Mouse (Mus musculus) embryonic stem cell, embryonic (primary cell): ENCODE measurements around the gene Wwox.

ENCODE experiments used
- CTCF ChIA-PET, 4 experiments: fragments of 300-600 bp in 2 of 4; fragments of 350-600 bp in 2 of 4; sonication (Branson Sonifier 250); formaldehyde crosslinking; loops; one replicate each; lab custom pipeline; 2022; ENCODE audit warnings: inconsistent platforms in 2 of 4; lab: Charles Lee
- POLR2A ChIA-PET, 4 experiments: fragments of 300-600 bp in 2 of 4; fragments of 350-600 bp in 2 of 4; sonication (Branson Sonifier 250); formaldehyde crosslinking; loops; one replicate each; lab custom pipeline; 2022; ENCODE audit warnings: antibody characterized with exemption in 4 of 4, inconsistent platforms in 1 of 4; lab: Charles Lee

Gene Wwox

DNA sequence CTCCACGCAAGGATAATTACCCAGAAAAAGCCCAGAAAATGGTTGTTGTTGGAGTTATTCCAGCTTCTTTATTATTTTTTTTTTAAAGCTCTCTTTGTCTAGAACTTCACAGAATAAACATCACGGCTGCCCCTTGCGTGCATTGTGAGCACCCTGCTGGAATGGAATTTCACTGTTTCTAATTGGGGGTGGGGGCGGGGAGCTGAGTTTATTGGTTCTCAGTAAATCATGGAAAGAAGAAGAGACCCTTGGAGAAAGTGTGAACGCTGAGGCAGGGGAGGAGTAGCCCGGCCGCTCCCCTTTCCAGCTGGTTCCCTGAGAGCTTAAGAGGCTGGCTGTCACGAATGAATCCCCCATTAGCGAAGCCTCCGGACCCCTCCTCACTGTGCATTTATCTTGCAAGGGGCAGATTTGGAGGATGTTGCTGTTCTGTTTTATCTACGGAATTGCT lies 436.7 kb downstream of the Wwox start:
- ChIA-PET CTCF (interaction anchor here in 1 of 4 experiments (0.6 kb wide), 1 partner anchor 1255 kb away, joined by 4 read pairs; no protein-coding TSS in a partner anchor), POLR2A (interaction anchor here in 2 of 4 experiments (0.6 to 0.9 kb wide), 3 partner anchors 34 to 1808 kb away, joined by 3 to 5 read pairs (median 4); no protein-coding TSS in a partner anchor)

DNA sequence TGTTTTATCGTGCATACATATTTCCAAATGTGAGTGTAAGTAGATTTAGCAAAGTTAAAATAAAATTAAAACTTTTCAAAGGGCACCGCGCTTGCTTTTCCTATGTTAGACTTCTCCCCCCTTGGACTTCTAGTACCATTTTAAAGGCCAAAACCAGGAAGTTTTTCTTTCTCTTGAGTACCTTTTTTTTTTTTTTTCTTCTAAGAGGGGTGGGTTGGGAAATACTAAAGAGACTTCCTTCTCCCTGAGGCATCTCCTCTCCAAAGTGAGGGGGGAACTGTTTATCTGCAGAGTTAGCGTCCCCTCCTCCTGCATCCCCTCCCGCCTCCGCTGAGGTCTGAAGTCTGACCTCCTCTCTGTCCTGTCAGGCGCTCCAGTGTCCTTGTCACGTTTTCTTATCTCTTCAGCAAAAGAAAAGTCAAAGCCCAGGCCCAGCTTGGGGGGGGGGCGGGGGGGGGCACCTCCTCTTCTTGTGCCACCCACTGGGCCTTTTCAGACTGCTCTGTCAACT lies 437.3 kb downstream of the Wwox start:
- ChIA-PET CTCF (no interaction called here), POLR2A (interaction anchor here in 1 of 4 experiments (0.9 kb wide), 1 partner anchor 33 kb away, joined by 3 read pairs; no protein-coding TSS in a partner anchor)

DNA sequence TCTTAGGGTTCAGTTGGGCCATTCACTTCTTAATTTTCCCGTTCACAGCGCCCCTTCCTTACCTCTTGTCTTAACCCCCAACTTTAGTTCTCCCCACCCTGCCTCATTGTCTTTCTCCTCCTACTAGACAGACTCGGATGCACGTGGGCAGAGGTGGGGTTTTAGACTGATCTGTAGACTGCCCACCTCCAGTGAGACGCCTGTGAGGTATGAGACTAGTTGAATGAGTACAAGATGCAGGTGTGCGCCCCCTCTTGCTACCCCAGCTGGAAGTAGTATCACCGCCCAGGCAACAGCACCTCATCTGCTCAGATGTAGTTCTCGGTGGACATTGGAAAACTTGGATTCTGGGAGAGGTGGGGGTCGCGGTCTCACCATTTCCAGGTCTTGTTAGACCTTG lies 437.8 kb downstream of the Wwox start:
- CTCF ChIA-PET = interaction anchor here in 2 of 4 experiments (0.5 to 0.6 kb wide), 2 partner anchors 349 to 1265 kb away, joined by 4 read pairs; no protein-coding TSS in a partner anchor
- POLR2A ChIA-PET = no interaction called here

DNA sequence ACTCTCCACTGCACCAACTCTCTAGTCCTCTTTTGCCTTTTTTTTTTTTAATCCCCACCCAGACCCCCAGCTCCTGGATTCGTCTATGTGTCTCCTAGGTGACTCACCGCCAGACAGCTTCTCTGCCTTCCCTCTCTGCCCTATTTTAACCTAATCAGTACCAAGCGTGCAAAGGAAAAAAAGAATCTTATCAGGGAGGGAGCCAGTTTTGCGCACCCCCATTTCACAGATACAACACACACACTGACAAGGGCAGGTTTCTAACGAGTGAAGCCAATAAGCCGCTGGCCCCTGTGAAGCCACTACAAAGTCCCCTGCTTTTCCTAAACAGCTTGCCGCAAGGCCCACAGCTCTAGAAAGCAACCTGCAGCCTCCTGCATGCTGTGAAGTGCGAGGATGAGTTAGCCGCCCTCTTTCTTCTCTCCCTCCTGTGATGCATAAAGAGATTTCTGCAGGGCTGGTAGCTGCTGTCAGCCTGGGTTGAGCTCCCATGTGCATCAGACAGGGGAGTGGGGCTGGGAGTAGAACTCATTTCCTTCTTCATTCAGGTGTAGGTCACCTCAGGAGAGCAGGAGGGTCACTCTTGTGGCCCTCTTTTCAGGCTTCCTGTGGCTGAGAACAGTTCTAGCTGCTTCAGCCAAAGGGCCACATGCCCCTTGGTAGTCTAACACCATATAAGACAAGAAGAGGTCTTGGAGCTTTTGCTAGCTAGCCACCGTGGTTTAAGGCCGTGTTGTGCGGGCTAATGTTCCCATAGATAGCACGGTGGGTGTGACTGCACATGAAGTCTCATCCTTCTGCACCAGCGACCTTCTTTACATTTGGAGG lies 439.2 kb downstream of the Wwox start:
- CTCF ChIA-PET = interaction anchor here in 2 of 4 experiments (0.6 to 1.5 kb wide), 2 partner anchors 34 to 75 kb away, joined by 3 to 4 read pairs; no protein-coding TSS in a partner anchor
- POLR2A ChIA-PET = interaction anchor here in 1 of 4 experiments (0.6 kb wide), 1 partner anchor 18 kb away, joined by 6 read pairs; no protein-coding TSS in a partner anchor

DNA sequence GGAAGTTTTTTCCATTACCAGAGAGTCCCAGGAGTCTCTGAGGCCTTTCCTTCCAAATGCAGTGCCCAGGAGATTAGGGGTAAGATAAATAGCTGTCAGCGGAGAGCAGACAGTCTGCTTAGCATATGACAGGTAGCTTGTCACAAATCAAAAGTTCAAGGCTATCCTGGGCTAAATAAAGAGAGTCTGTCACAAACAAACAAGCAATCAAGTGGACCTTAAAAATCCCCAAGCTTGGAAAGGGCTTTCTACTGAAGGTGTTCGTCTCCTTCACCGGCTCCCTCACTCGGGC lies 439.8 kb downstream of the Wwox start:
- ChIA-PET POLR2A (interaction anchor here in 2 of 4 experiments (0.5 to 0.6 kb wide), 3 partner anchors 18 to 1691 kb away, joined by 3 to 6 read pairs (median 6); no protein-coding TSS in a partner anchor), CTCF (interaction anchor here in 2 of 4 experiments (0.6 to 1.5 kb wide), 2 partner anchors 34 to 76 kb away, joined by 3 to 4 read pairs; no protein-coding TSS in a partner anchor)

DNA sequence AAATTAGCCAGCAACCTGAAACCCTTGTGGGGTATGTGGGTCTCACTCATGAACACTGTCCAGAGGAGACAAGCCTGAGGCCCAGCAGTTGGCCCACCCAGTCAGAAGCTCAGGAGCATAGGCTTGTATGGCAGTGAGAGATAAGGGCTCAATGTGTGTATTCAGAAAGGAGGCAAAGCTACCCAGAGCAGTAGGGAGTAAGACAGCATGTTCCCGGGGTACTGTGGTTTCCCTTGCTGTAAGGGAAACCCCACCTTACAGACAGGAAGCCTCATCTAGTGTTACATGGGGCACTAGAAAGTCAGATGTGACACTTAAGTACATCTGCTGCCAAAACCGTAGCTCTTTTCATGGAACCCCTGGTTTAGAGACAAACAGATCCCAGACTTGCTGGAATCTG lies 440.2 kb downstream of the Wwox start:
- ChIA-PET POLR2A (interaction anchor here in 2 of 4 experiments (0.5 to 0.6 kb wide), 3 partner anchors 19 to 1691 kb away, joined by 3 to 6 read pairs (median 6); no protein-coding TSS in a partner anchor), CTCF (no interaction called here)

DNA sequence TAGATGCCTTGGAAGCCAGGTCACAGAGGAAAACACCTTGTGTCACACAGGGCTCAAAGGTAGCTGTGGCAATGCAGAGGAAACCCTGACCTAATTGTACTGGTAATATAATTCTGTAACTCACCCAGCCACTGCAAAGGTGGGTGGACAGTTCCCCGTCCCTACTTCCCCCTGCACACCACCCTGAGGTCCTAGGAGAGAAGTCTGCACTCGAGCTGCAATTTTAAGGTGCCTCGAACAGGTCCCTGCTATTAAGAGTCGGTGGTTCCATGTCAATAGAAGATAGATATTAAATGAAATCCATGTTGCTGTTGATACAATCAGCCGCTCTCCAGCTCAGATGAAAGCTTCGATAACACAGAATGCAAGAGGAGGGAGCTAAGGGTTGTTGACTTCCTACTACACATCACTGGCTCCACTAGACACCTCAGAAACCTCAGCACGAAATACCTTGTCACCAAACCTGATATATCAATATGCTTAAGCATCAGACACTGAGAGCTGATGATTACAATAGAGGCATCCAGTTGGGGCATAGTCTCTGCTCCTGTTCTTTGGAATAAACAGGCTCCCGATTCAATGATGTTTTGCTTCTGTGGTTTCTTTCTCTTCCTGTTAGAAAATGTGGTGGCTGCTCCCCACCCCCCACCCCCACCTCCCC lies 441.1 kb downstream of the Wwox start:
- CTCF ChIA-PET = interaction anchor here in 1 of 4 experiments (0.7 kb wide), 1 partner anchor 126 kb away, joined by 3 read pairs; no protein-coding TSS in a partner anchor

DNA sequence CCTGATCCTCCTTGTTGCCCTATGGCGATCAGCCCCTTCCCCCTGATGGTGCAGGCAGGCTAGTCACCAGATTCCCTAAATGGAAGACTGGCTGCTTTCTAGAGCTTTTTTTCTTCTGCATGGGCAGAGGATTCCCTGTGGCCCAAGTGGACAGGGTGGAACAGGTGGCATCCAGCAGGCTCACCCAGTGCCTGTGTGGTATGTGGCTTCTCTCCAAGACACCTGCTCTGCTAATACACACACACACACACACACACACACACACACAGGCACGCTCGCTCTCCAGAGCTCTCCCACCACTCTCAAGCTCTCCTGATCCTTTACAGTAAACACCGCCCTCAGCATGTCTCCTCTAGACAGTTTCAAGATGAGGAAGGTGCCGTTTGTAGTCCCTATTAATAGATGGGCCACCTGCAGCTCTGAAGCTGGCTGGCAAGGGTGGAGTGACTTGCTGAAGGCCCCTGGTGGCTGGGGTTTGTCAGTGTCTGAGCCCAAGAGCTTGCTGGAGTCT lies 442.5 kb downstream of the Wwox start:
- ChIA-PET POLR2A (interaction anchor here in 1 of 4 experiments (0.9 to 1.6 kb wide), 3 partner anchors 9 to 65 kb away, joined by 3 to 6 read pairs (median 4); no protein-coding TSS in a partner anchor), CTCF (interaction anchor here in 3 of 4 experiments (0.7 to 1.2 kb wide), 4 partner anchors 16 to 442 kb away, joined by 3 to 4 read pairs (median 4); no protein-coding TSS in a partner anchor)

More for the DNA sequence above, 441.1 kb downstream of the Wwox start:
- POLR2A ChIA-PET = no interaction called here

DNA sequence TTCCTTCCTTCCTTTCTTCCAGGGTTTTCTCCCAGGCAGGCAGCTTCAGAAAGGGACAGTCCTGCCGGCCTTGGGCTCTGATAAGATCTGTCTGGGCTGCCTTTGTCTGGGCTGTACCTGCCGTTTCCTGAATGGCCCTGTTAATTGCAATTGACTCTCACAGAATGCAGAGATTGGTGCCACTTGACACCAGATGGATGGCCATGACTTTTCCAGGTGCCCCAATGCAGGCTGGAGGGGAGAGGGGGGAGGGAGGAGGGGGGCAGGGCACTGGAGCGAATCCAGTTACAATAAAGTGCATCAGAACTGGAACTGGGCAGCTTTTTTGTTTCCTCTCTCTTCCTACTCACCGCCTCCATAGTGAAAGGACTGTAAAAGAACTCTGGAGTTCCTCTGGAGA lies 443.0 kb downstream of the Wwox start:
- POLR2A ChIA-PET = interaction anchor here in 2 of 4 experiments (0.9 to 1.6 kb wide), 4 partner anchors 8 to 65 kb away, joined by 3 to 8 read pairs (median 5); no protein-coding TSS in a partner anchor
- CTCF ChIA-PET = interaction anchor here (0.5 to 1.2 kb wide), 4 partner anchors 20 to 1297 kb away, joined by 3 to 4 read pairs (median 3); no protein-coding TSS in a partner anchor

DNA sequence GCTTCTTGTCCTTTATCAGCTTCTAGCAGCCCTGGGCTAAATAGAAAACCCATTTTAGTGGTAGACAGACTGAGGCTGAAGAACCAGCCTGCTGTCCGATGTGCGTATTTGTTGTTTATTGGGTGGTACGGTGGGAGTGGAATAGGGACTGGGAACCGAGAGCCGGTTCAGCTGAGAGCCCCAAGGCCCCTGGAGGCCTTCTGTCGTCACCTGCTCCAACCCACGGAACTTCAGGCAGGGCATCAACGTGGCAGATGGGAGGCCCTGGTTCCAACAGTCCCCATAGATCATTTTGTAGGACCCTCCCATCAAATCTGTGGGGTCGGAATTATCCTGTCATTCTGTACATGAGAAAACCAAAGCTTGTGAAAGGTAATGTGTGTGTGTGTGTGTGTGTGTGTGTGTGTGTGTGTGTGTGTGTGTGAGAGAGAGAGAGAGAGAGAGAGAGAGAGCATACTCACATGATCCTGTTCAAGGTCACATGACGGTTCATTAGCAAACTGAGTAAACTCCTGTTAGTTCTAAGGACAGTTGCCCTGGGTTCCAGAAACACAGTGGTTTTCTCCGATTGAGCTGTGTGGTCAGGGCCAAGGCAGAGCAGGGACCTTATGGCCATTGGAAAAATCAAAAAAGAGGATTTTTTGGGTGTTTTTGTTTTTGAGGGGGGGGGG lies 443.6 kb downstream of the Wwox start:
- CTCF ChIA-PET = interaction anchor here (0.5 to 1.2 kb wide), 13 partner anchors 21 to 1809 kb away, joined by 3 to 4 read pairs (median 3); no protein-coding TSS in a partner anchor
- POLR2A ChIA-PET = interaction anchor here in 2 of 4 experiments (0.6 to 1.6 kb wide), 4 partner anchors 8 to 156 kb away, joined by 3 to 8 read pairs (median 4); no protein-coding TSS in a partner anchor

DNA sequence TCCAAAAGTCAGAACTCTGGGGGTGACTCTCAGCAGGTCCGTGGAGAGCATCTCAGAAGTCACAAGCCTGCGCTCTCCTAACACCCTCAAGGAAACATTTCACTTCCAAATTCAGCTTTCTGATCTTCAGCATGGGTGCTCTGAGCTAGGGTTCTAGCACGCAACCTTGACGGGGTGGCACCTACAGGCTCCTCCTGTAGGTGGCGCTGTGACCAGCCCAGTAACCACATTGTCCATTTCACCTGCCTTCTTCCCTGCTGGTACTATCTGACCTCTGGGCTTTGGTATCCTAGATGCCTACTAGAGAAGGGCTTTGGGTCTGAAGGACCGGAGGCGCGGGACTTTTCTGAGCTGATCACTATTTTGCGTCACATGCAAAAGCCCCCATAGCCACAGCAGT lies 444.5 kb downstream of the Wwox start:
- ChIA-PET CTCF (interaction anchor here (0.6 to 1.2 kb wide), 15 partner anchors 13 to 1808 kb away, joined by 3 to 5 read pairs (median 3); no protein-coding TSS in a partner anchor), POLR2A (interaction anchor here in 2 of 4 experiments (0.6 to 0.7 kb wide), 3 partner anchors 9 to 291 kb away, joined by 3 read pairs; no protein-coding TSS in a partner anchor)

DNA sequence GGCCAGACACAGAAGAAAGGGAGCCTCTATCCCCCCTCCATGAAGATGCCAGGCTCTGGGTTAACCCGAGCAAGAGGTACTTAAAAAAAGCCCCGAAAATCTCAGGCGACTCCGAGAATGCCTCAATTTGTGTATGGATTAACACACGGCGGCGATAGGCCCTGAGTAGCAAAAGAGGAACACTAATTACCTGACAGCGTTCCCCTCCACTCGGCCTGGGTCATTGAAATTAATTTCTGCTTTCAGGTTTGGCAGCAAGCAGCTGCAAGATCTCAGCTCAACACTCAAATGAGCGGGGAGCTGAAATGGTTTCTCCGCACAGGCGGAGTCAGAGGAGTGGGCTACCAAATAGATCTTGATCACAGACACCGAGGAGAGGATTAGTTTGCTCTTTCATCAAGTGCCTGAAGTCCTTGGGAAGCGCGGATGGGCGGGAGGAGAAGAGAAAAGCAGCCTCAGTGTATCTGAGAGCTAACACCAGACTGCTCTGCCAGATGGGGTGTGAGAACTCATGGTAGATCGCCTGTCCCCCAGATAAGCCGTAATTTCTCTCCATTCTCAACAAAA lies 445.7 kb downstream of the Wwox start:
- CTCF ChIA-PET = interaction anchor here in 1 of 4 experiments (0.5 to 1.0 kb wide), 2 partner anchors 126 to 1193 kb away, joined by 3 to 5 read pairs; no protein-coding TSS in a partner anchor
- POLR2A ChIA-PET = no interaction called here

DNA sequence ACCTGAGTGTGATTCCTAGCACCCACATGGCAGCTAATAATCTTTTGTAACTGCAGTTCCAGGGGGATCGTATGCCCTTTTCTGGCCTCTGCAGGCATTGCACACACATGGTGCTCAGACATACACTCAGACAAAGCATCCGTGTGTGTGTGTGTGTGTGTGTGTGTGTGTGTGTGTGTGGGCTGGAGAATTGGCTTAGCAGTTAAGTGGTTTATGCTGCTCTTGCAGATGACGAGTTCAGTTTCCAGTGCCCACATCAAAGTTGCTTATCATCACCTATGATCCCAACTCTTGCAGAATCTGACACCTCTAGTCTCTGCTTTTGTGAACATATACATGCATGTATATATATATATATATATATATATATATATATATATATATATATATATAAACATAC lies 448.9 kb downstream of the Wwox start:
- CTCF ChIA-PET = no interaction called here
- POLR2A ChIA-PET = no interaction called here

DNA sequence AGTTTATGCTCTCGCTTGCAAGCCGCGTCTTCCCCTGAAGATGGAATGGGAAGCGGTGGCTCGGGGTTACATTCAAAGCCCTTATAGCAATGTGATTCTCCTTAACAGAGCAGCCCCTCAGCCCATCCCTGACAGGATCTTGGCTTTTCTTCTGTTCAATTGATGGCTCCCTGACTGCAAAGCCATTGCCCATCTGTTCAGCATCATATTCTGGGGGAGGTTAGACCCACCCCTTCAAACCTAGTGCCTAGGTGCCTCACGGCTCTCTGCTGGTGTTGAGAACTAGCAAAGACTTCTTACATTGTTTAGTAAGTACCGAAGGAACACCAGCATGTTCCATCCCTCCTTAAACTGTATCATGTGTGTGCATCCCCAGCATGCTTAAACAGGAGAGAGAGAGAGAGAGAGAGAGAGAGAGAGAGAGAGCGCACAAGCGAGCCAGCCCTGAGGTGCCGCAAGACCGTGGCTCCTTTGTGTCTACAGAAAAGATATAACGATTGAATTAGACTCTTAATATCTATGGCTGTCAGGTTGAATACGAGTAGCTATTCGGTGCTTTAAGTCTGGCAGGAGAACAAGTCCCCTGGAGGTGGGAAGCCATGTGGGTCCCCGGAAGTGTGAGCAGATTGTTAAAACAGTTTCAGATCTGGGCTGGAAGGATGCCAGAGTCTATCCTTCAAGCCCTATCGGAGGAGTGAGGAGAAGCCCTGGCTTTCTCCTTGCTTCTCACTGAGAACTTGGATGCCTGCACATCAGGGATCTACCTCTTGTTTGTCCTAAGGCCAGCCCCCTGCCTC lies 450.3 kb downstream of the Wwox start:
- ChIA-PET POLR2A (interaction anchor here in 1 of 4 experiments (1.9 kb wide), 1 partner anchor 8 kb away, joined by 4 read pairs; no protein-coding TSS in a partner anchor), CTCF (no interaction called here)

DNA sequence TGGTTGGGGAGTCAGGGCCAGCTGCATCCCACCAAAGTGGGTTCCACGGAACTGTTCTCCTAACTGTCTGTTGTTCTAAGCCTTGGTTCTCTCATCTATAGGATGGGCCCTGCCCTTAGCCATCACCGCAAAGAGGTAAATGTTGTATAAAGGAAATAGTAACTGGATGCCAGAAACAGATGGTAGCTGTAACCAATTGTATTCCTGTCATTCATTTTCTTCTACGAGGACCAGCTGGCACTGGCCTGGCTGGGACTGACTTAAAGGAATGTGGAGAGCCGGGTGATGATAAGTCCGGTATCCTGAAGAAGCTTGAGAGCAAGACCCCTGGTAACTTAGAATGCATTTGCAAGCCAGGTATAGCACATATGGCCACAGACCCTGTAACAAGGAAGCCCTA lies 451.0 kb downstream of the Wwox start:
- POLR2A ChIA-PET = interaction anchor here in 1 of 4 experiments (1.9 kb wide), 1 partner anchor 8 kb away, joined by 4 read pairs; no protein-coding TSS in a partner anchor
- CTCF ChIA-PET = no interaction called here

DNA sequence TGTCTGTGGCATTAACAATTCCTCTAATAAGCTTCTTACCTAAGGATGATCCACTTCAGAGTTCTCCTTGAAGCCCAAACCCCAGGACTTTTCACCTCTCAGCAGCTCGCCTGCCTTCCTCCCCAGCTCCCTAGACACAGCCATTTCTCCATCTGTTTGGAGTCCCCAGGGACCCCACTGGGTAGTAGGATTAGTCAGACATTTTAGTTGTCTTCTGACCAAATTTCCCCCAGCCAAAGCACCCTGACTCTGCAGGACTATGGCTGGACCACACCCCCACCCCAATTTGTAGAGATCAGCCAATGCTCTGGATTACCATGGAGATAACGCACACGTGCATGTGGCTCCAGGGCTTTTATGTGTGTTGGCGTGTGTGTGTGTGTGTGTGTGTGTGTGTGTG lies 451.8 kb downstream of the Wwox start:
- POLR2A ChIA-PET = interaction anchor here in 1 of 4 experiments (1.9 kb wide), 1 partner anchor 9 kb away, joined by 4 read pairs; no protein-coding TSS in a partner anchor

More for the DNA sequence above, 451.8 kb downstream of the Wwox start:
- CTCF ChIA-PET = no interaction called here
